Mouse (Mus musculus): Measurements from ENCODE around the gene Gpr107. TPM values are rescaled to one million over a fixed set of nuclear protein-coding genes. Genes with fewer than 3 reads are reported as not detected.
"Not testable (repeated sequence)": the region's sequence is repeated elsewhere in the genome, so short reads cannot be mapped to it uniquely, and the experiment has no call there.

The Gpr107 gene
- total RNA-seq, 4 experiments from 2014 or later, result 47.0 to 55.6 (median 48.1) TPM

DNA sequence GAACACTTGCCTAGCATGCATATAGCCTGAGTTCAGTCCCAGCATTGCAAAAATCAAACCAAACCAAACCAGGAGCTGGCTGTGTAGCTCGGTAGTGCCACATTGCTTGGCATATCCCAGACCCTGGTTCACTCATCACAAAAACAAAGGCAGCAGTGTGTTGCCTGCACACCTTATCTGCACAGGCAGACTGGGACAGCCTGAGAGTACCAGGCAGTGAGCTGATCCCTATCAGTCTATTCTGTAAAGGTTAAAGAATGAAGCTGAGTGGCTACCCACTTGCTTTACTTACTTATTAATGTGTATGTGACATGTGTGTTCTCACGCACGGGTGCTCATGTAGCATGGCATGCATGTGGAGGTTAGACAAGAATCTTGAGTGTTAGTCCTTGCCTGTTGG, 4.7 kb downstream of the Gpr107 start:
- DNase-seq (ENCODE audit: low spot score in 2 of 2), result no peak

DNA sequence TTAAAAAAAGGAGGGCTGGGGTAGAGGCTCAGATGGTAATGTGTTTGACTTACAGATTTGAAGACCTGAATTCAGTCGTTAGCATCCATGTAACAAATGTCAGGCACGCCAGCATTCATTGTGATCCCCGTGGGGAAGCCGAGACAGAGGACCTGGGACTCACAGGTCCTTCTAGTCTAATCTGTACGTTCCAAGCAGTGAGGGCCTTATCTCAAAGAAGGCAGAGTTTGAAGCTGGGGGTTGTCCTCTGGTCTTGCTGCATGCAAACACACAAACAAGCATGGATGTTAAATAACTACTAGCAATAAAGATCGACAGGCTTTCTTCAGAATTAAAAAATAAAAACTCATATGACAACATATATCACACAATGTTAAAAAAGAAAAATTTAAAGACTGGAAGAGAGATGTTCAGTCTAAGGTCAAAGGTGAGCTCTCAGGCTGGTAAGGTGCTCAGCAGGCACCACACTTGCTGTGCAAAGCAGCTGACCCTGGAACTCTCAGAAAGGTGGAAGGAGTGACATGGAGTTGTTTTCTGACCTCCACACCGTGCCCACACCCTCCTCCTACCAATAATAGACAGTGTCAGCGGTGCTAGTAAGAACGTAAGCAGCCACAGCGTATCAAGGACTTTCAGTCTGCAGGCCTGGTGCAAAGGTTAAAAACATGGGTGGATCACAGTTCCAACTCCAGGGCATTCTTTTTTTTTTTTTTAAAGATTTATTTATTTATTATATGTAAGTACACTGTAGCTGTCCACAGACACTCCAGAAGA, 8.2 kb downstream of the Gpr107 start:
- no peak for DNase-seq (ENCODE audit: low spot score in 2 of 2)

DNA sequence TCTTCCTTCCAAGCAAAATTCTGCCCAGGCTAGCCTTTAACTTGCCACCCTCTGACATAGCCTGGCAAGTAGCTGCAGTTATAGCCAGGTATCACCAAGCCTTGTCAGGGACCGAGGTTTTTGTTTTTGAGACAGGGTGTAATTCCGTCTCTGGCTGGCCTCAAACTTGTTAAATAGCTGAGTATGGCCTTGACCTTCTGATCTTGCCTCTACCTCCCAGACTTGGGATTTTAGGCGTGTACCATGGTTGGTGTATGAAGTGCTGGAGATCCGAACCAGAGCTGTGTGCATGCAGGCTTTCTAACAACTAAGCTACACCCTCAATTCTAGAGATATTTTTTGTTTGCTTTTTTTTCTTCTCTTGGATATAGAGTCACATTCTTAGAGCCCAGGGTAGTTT, 9.5 kb downstream of the Gpr107 start:
- DNase-seq (ENCODE audit: low spot score in 2 of 2), result no peak

DNA sequence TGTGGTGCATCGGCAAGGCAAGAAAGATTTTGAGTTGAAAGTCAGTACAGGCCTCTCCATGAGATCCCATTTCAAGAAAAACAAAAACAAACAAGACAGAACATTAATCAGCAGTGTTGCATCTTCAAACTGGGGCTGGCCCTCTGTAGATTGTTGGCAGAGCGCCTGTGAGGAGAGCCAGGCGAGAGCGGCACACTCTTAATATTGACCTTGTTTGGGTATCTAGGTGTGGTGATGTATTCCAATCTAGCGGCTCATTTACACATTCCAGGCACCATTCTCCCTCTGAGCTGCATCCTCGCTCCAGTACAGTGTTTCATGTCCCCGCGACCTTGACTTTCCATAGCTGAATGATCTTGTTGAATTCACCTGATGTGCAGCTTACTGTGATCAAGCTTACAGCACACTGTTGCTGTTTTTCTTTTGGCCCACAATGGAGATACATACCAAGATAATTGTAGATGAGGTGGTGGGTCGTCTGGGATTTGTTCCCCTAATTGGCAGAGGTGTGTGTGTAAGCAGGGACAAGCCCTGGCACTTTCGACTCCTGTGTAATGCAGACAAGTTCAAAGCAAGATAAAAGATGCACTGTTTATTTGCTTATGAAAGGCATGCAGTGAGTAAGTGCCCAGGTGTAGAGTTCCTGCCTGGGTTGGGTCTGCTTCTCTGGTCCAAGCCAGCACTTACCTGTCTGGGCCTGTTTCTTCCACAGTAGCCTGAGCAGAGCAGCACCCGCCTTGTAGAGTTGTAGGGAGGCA, 11.4 kb downstream of the Gpr107 start:
- no peak for DNase-seq (ENCODE audit: low spot score in 2 of 2)

DNA sequence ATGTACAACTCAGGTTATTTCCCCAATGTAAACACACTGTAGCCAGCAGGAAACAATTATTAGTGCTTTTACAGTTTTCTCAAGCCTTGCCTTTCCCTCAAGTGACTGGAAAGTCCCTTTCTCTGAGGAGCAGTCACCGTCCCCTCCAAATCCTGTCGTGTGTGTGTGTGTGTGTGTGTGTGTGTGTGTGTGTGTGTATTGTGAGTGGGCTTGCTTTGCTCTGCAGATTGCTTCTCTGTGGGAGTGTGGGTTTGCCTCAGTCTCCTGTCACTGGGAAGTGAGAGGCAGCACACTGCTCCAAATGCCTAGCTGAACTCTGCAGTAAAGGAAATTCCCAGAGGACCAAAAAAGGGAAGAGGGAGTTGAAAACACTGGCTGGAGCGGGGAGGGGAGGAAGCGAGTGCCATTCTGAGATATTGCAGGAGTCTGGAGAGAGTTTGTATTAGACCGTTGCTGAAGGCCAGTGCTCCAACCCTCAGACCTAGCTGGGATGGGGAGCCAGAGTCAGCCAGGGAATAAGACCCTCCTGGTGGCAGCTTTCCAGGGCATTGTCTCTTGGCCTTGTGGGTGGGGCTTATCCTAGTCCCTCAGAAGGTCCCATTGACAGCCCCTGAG, 12.8 kb downstream of the Gpr107 start:
- peak in 1 of 2 experiments; percentile 41 for DNase-seq (ENCODE audit: low spot score in 2 of 2)

DNA sequence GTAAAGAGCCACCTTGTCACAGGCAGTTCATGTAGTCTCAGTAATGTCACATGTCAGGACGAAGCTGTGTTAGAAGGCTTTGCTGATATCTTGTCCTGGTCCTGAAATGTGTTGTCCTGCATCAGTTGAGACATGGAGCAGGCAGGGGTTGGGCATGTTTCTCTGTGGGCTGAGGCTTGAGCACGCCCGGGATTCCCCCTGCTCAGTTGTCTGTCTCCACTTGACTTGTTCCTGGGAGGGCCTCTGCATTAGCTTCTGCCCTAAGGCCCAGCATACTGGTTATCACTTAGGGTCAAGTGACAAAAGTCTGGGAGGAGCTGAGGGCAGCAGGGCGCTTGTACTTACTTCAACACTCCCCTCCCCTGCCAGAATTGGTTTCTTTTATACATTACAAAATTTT, 13.4 kb downstream of the Gpr107 start:
- no peak for DNase-seq (ENCODE audit: low spot score in 2 of 2)

DNA sequence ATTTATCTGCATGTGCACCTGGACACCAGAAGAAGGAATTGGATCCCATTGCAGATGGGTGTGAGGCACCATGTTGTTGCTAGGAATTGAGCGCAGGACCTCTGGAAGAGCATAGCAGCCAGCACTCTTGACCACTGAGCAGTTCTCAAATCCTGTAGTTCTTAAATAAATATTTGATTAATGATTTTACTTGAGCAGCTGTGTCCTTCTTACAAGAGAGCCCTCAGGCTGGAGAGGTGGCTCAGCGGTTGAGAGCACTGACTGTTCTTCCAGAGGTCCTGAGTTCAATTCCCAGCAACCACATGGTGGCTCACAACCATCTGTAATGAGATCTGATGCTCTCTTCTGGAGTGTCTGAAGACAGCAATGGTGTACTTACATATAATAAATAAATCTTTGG, 15.5 kb downstream of the Gpr107 start:
- not testable (repeated sequence) for DNase-seq (ENCODE audit: low spot score in 2 of 2)

DNA sequence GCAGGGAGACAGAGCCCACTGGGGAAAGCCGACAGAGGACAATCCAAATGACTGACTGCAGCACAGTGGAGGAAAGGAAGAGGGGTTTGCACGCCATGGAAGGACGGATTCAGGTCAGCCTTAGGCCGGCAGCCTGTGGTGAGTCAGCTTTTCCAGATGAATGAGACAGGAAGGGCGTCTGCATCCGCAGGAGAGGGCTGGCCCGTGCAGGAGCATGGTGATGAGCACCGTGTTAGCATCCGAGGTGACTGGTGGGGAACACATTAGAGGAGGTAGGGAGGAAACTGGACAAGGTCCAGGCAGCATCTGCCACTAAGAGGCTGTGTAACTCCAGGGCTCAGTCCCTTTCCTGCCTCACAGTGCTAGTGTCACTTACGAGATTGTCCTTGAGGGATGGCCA, 16.9 kb downstream of the Gpr107 start:
- DNase-seq (ENCODE audit: low spot score in 2 of 2), result no peak

DNA sequence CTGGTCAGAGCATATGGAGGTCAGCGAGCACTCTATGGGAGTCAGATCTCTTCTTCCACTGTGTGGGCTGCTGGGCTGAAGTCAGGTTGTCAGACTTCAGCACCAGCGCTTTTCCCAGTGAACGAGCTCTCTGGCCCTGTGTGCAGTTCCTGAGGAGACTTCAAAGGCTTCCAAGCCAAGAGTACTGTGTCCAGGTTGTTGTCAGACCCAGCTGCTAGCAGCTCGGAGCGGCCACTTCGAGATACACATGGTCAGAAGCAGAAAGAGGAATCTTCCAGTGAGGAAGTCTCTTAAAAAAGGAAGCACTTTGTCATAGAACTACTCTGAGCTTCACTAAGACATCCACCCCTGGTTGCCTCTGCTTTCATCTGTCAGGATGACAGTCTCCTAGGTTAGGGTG, 18.0 kb downstream of the Gpr107 start:
- no peak for DNase-seq (ENCODE audit: low spot score in 2 of 2)

DNA sequence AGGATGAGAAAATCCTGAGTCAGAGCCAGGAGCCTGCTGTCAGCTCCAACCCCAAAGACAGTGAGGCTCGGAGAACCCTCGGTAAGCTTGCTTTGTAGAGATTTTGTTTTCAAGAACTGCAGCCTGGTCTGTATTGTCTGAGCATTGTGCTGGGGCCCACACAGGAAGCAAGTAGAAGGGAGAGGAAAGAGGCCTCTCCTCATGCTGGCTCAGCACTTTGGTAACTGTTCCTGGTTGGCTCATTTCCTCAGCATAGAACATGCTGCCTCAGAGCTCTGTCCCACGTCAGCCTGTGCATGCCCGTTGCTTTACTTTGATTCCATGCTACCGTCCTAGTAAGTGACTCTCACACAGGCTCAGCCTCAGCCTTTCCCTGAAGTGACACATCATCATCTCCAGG, 19.9 kb downstream of the Gpr107 start:
- no peak for DNase-seq (ENCODE audit: low spot score in 2 of 2)

DNA sequence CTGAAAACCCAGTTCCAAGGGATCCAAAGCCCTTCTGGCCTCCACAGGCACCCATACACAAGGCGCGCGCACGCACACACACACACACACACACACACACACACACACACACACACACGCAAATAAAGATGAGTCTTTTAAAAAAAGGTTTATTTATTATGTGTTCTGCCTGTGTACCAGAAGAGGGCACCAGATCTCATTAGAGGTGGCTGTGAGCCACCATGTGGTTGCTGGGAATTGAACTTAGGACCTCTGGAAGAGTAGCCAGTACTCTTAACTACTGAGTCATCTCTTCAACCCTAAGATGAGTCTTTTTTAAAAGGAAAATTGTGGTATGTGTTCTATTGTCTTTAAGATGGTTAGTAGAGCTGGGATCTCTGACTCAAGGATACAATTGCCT, 20.4 kb downstream of the Gpr107 start:
- no peak for DNase-seq (ENCODE audit: low spot score in 2 of 2)

DNA sequence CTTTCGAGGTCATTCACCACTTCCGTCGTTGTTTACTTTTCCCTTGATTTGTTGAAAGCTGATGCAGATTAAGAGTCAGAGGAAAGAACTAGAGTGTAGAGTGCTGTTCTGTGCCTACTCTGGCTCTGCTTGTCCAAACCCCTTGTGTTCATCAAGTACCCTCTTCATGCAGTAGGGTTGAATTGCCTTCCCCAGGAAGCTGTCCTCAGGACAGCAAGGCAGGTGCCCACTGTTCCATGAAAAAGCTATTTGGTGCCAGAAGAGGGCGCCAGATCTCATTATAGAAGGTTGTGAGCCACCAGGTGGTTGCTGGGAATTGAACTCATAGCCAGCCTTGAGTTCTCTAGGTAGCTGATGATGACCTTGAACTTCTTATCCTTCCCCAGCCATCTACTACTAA, 21.2 kb downstream of the Gpr107 start:
- no peak for DNase-seq (ENCODE audit: low spot score in 2 of 2)

DNA sequence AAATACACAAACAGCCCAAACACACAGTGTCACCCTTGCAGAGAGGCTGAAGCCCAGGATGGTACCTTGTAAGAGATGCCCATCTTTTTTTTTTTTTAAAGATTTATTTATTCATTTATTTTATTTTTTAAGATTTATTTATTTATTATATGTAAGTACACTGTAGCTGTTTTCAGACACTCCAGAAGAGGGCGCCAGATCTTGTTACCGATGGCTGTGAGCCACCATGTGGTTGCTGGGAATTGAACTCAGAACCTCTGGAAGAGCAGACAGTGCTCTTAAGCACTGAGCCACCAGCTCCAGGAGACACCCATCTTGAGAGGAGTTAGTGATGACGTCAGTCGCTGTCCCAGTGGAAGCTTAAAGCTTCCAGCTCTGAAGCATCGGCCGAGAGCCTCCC, 26.5 kb downstream of the Gpr107 start:
- DNase-seq (ENCODE audit: low spot score in 2 of 2), result not testable (repeated sequence)

DNA sequence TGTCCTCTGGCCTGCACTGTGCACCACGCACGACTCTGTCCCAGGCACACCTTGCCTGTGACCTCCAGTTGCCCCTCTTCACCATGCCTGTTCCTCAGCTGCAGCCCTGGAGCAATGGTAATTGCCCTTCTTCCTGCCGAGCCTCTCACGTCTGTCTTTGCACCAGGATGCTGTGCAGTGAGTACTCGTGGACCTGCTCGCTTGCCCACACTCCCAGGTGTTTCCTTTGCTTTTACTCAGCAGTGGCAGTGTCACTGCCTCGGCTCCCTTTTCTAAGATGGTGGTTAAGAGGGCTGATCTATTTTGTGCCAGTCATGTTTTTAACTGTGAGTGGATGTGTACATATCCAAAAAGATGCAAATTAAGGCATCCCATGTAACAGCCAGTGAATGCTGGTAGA, 27.4 kb downstream of the Gpr107 start:
- DNase-seq (ENCODE audit: low spot score in 2 of 2), result no peak

DNA sequence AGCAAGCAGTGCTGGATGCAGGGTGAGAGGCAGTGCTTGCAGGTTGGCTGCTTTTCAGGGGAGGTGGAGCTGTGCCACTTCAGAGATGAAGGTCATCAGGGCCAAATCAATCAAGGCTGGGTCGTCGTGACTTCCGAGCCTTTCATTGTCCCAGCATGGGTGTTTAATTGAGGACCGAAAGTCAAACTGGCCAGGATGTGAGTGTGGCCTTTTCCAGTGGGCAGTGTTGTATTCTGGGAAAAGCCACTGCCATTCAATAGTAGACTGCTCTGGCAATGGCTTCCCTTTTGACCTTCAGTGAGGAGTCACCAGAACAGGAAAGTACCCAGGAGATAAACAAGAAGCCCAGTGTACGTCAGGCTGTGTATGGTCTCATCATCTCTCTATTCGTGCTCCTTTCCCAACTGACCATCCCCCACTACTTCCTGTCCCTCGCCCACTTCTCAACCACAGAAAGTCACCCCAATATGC, 28.0 kb downstream of the Gpr107 start:
- no peak for DNase-seq (ENCODE audit: low spot score in 2 of 2)

DNA sequence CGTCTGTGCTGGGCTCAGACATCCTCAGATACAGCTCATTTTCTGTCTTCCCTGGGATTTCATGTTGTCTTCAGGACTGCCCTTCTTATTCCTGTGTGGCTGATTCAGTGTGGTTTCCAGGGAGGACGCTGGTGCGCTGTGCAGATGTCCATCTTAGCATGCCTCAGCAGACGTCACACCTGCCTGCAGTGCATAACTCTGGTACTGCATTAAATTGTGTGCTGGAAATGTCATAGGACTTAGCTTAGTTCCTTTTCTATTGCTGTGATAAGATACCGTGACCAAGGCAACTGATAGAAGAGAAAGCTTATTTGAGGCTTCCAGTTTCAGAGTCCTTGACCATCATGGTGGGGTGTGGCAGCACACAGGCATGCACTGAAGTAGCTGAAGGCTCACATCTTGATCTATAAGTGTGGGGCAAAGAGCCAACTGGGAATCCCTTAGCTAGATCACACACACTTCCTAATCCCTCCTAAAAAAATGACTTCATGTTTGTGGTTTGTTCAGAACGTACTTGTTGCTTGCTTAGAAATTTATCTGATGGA, 30.7 kb downstream of the Gpr107 start:
- no peak for DNase-seq (ENCODE audit: low spot score in 2 of 2)

DNA sequence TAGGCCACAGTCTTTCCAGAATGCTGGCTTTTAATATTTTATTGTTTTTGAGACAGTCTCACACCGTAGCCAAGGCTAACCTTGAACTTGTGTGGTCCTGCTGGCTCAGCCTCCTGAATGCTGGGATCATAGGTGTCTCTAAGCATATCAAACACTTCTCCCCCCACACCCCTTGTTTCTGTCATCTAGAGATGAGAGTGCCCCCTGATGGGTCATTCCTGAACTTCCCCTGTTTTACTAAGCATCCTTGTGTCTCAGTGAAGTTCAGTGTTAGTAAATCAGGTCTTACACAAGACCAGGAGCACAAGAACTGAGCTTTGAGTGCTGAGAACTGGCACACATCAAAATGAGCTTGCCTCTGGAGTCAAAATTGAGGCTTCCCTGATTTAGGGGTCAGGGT, 31.7 kb downstream of the Gpr107 start:
- no peak for DNase-seq (ENCODE audit: low spot score in 2 of 2)

DNA sequence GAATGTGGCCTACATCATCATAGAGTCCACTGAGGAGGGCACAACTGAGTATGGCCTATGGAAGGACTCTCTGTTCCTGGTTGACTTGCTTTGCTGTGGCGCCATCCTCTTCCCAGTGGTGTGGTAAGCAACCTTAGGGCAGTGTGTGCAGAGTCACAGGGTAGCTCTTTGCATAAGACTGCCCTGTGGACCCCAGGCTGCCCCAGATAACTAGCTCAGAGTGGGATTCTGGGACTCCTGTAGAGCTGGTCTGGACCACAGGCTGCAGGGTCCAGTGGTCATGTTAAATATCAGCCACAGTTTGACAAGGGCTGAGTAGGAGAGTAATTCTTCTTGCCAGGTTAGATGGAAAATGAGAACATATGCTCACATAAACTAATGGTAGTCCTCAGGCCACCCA, 36.6 kb downstream of the Gpr107 start:
- DNase-seq (ENCODE audit: low spot score in 2 of 2), result no peak

DNA sequence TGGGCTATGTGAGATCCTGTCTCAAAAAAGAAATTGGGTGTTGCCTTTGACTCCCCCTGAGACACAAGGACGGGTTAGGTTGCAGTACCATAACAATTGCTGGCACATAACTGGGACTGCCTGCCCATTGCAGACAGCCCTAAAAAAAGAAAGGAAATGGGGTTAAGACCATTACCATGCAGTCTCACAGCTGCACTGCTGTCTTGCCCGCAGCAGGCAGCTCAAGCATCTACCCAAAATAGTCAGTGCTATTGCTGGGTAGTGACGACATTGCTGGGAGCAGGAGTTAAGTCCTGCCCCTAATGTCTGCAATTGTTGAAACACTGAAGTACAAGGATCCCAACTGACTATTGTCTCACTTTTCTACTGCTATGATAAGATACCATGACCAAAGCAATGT, 37.5 kb downstream of the Gpr107 start:
- DNase-seq (ENCODE audit: low spot score in 2 of 2), result no peak

DNA sequence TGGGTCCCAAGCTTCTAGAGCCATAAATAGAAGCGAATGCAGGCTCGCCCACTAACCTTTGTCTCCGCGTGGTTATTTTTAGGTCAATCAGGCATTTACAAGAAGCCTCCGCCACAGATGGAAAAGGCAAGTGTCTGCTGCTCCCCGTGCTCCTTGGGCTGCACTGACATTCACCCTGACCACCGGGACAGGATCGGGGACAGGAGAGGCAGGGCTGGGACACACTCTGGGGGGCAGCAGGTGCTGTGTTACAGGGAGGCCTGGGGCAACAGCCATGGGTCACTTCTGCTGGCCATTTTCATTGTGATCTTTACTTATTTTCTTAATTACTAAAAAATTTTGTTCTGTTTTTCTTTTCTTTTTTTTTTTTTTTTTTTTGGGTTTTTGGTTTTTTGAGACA, 39.6 kb downstream of the Gpr107 start:
- no peak for DNase-seq (ENCODE audit: low spot score in 2 of 2)

DNA sequence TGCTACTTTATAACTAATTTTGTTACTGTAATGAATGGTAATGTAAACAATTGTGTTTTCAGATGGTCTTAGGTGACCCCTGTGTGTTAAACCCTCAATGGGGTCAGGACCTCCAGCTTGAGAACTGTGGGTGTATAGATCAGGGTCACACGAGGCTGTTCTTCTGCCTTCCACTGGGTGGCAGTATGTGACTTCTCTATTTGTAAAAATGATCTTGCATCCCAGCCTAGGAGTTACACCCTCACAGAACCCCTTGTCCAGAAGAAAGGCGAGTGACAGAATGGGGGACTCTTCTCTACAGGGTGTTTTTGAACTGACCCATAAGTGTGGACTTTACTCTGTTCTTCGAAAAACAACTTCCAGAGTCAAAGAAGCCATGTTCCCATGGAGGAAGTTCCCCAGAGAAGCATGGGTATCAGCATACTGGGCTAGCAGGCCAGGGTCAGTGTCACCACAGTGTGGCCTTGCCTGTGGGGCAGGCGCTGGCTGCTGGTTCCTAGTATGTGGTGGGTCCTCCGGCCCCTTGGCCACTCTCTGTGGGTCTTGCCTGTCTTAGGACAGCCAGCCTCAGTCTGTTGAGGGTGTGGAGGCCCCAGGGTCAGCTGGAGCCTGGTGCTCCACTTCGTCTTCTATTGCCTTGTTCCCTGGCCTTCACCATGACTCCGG, 42.4 kb downstream of the Gpr107 start:
- no peak for DNase-seq (ENCODE audit: low spot score in 2 of 2)

DNA sequence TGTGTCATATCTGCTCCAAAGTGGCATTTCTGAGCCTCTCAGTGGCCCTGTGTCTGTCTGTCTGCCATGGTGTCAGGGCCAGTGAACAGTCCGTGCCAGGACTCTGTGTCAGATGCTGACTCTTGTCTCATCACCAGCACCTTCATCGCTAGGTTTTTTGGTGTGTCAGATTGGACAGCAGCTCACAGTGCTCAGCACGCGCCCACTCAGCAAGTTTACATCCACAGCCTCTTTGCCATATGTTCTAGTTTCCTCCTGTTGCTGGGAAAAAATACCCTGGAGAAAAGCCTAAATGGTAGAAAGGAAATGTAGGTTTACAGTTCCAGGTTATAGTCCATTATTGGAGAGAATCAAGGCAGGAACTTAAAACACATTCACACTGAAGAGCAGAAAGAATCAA, 46.5 kb downstream of the Gpr107 start:
- DNase-seq (ENCODE audit: low spot score in 2 of 2), result peak in 1 of 2 experiments; percentile 55
